Mouse (Mus musculus): ENCODE measurements around the gene Trnau1ap.
"Not testable (repeated sequence)": the region's sequence is repeated elsewhere in the genome, so short reads cannot be mapped to it uniquely, and the experiment has no call there.

Trnau1ap gene

GRCm38 (mm10) chr4:132344403-132345134 lies 15.2 kb upstream of the Trnau1ap start:
- DNase-seq (ENCODE audit: low read depth, low spot score): peak; percentile 70

- peak; percentile 35 for DNase-seq (ENCODE audit: low read depth, low spot score)
These were observed 12.1 kb upstream of the Trnau1ap start for GRCm38 (mm10) chr4:132341451-132341850.

- no peak for DNase-seq (ENCODE audit: low read depth, low spot score)
These were observed 9.6 kb upstream of the Trnau1ap start for GRCm38 (mm10) chr4:132338943-132339342.

GRCm38 (mm10) chr4:132332880-132333279 lies 3.5 kb upstream of the Trnau1ap start:
- DNase-seq (ENCODE audit: low read depth, low spot score): no peak

- no peak for DNase-seq (ENCODE audit: low read depth, low spot score)
These were observed 2.6 kb upstream of the Trnau1ap start for GRCm38 (mm10) chr4:132331960-132332359.

- peak; percentile 21 for DNase-seq (ENCODE audit: low read depth, low spot score)
These were observed 557 bp upstream of the Trnau1ap start for GRCm38 (mm10) chr4:132329835-132330354.

- peak; percentile 12 for DNase-seq (ENCODE audit: low read depth, low spot score)
These were observed 851 bp downstream of the Trnau1ap start for GRCm38 (mm10) chr4:132328391-132328982.

GRCm38 (mm10) chr4:132326481-132326880 lies 2.9 kb downstream of the Trnau1ap start:
- DNase-seq (ENCODE audit: low read depth, low spot score): no peak

- DNase-seq (ENCODE audit: low read depth, low spot score): no peak
These were observed 13.6 kb downstream of the Trnau1ap start for GRCm38 (mm10) chr4:132315711-132316110.

GRCm38 (mm10) chr4:132312627-132313026 lies 16.7 kb downstream of the Trnau1ap start:
- DNase-seq (ENCODE audit: low read depth, low spot score): no peak

GRCm38 (mm10) chr4:132311801-132312200 lies 17.5 kb downstream of the Trnau1ap start:
- peak; percentile 32 for DNase-seq (ENCODE audit: low read depth, low spot score)

GRCm38 (mm10) chr4:132311209-132311608 lies 18.1 kb downstream of the Trnau1ap start:
- DNase-seq (ENCODE audit: low read depth, low spot score): peak; percentile 33

- peak; percentile 70 for DNase-seq (ENCODE audit: low read depth, low spot score)
These were observed 19.4 kb downstream of the Trnau1ap start for GRCm38 (mm10) chr4:132309849-132310472.

- DNase-seq (ENCODE audit: low read depth, low spot score): no peak
These were observed 20.0 kb downstream of the Trnau1ap start for GRCm38 (mm10) chr4:132309140-132309848.

GRCm38 (mm10) chr4:132308437-132309139 lies 20.8 kb downstream of the Trnau1ap start:
- peak; percentile 94 for DNase-seq (ENCODE audit: low read depth, low spot score)

- DNase-seq (ENCODE audit: low read depth, low spot score): no peak
These were observed 23.3 kb downstream of the Trnau1ap start for GRCm38 (mm10) chr4:132306004-132306403.

- no peak for DNase-seq (ENCODE audit: low read depth, low spot score)
These were observed 24.1 kb downstream of the Trnau1ap start for GRCm38 (mm10) chr4:132305276-132305675.

- not testable (repeated sequence) for DNase-seq (ENCODE audit: low read depth, low spot score)
These were observed 25.9 kb downstream of the Trnau1ap start for GRCm38 (mm10) chr4:132303484-132303883.

GRCm38 (mm10) chr4:132302939-132303479 lies 26.3 kb downstream of the Trnau1ap start, which contains the start of gene Rab42:
Rab42 (minus strand) TSS chr4:132303385.
- peak; percentile 74 for DNase-seq (ENCODE audit: low read depth, low spot score)
